Mouse (Mus musculus): ENCODE data around the gene Tns2.
A peak's percentile ranks its signal among the peaks of the same experiment; 100 is the strongest.

GRCm38 (mm10) chr15:102146882-102147281 lies 46.7 kb downstream of the Tns2 start:
- TF ChIP-seq EP300 (optimal IDR thresholded peaks at IDR 0.05), result no peak
- TF ChIP-seq CTCF (IDR thresholded peaks at IDR 0.05; ENCODE audit: low read depth), result peak; percentile 92
